Mouse (Mus musculus) MEL (cell line): ENCODE results near the gene Tubb4a. TPM values are rescaled to one million over a fixed set of nuclear protein-coding genes. Genes with fewer than 3 reads are reported as not detected.

ENCODE experiments used
- DNase-seq: peaks from one replicate; pipeline ENCODE4 v3.0.0; 2011; ENCODE audit warnings: low read depth, low spot score
- H3K27ac ChIP-seq: 2 replicates; pipeline ENCODE4 v1.5.1; 2012; ENCODE audit warnings: low read depth, mild to moderate bottlenecking, control low read depth, low read length, moderate library complexity; ENCODE audit not compliant: control insufficient read depth
- H3K27me3 ChIP-seq, 2 experiments: fragments of 150-350 bp in 1 of 2; sonication (generic) in 1 of 2; 2 replicates each; pipeline ENCODE4 v1.6.1; 2012; ENCODE audit warnings: low read length in 2 of 2, mild to moderate bottlenecking in 2 of 2, improper control_type of control experiment in 1 of 2, moderate library complexity in 1 of 2; ENCODE audit not compliant: insufficient read depth in 2 of 2, control insufficient read depth in 1 of 2
- H3K36me3 ChIP-seq, 2 experiments: 2 replicates each; pipeline ENCODE4 v1.6.1; 2012 to 2014; ENCODE audit warnings: low read length in 2 of 2, improper control_type of control experiment in 1 of 2, inconsistent platforms in 1 of 2, mild to moderate bottlenecking in 1 of 2; ENCODE audit not compliant: insufficient read depth in 2 of 2, control insufficient read depth in 1 of 2
- H3K4me1 ChIP-seq, 2 experiments: fragments of 150-350 bp in 1 of 2; sonication (generic) in 1 of 2; 2 replicates each; pipeline ENCODE4 v1.6.1; 2012; ENCODE audit warnings: low read length in 2 of 2, improper control_type of control experiment in 1 of 2, mild to moderate bottlenecking in 1 of 2; ENCODE audit not compliant: insufficient read depth in 2 of 2, control insufficient read depth in 1 of 2
- H3K4me3 ChIP-seq, 2 experiments: fragments of 150-350 bp in 1 of 2; sonication (generic) in 1 of 2; 2 replicates each; pipeline ENCODE4 v1.5.1; 2012; ENCODE audit warnings: low read depth in 2 of 2, low read length in 2 of 2, mild to moderate bottlenecking in 2 of 2, moderate library complexity in 2 of 2, control low read depth in 1 of 2, improper control_type of control experiment in 1 of 2; ENCODE audit not compliant: control insufficient read depth in 1 of 2, insufficient read depth in 1 of 2
- H3K79me2 ChIP-seq: 2 replicates; pipeline ENCODE4 v1.6.1; 2012; ENCODE audit warnings: mild to moderate bottlenecking, low read length, moderate library complexity; ENCODE audit not compliant: control insufficient read depth, poor library complexity, insufficient read depth
- H3K9ac ChIP-seq: 2 replicates; pipeline ENCODE4 v1.6.1; 2012; ENCODE audit warnings: low read depth, mild to moderate bottlenecking, control low read depth, low read length, moderate library complexity; ENCODE audit not compliant: control insufficient read depth, poor library complexity, severe bottlenecking
- H3K9me3 ChIP-seq: fragments of 150-350 bp; sonication (generic); replicated peaks from 2 replicates; pipeline ENCODE4 v1.6.1; 2012; ENCODE audit warnings: mild to moderate bottlenecking, low read length, improper control_type of control experiment, moderate library complexity; ENCODE audit not compliant: insufficient read depth
- BHLHE40 ChIP-seq: IDR thresholded peaks from 2 replicates; pipeline ENCODE4 v1.6.1; 2012; ENCODE audit warnings: low read depth, mild to moderate bottlenecking, inconsistent platforms, low read length, improper control_type of control experiment, borderline replicate concordance
- CHD2 ChIP-seq: IDR thresholded peaks from 2 replicates; pipeline ENCODE4 v1.6.1; 2011; ENCODE audit warnings: low read length, improper control_type of control experiment
- ELF1 ChIP-seq: IDR thresholded peaks from 2 replicates; pipeline ENCODE4 v1.6.1; 2014; ENCODE audit warnings: low read depth, mild to moderate bottlenecking, inconsistent platforms, low read length, improper control_type of control experiment, moderate library complexity
- EP300 ChIP-seq, 2 experiments: IDR thresholded peaks; 2 replicates each; pipeline ENCODE4 v1.6.1; 2011; ENCODE audit warnings: improper control_type of control experiment in 2 of 2, low read length in 2 of 2, low read depth in 1 of 2, mild to moderate bottlenecking in 1 of 2
- ETS1 ChIP-seq: IDR thresholded peaks from 2 replicates; pipeline ENCODE4 v1.6.1; 2012; ENCODE audit warnings: low read depth, mild to moderate bottlenecking, inconsistent platforms, low read length, improper control_type of control experiment, moderate library complexity
- GABPA ChIP-seq: IDR thresholded peaks from 2 replicates; pipeline ENCODE4 v1.6.1; 2012; ENCODE audit warnings: low read depth, mild to moderate bottlenecking, inconsistent platforms, low read length, improper control_type of control experiment, moderate library complexity
- GATA1 ChIP-seq: IDR thresholded peaks from 2 replicates; pipeline ENCODE4 v1.6.1; 2011; ENCODE audit warnings: low read depth, low read length, improper control_type of control experiment
- HCFC1 ChIP-seq: IDR thresholded peaks from 2 replicates; pipeline ENCODE4 v1.6.1; 2012; ENCODE audit warnings: low read depth, mild to moderate bottlenecking, inconsistent platforms, low read length, improper control_type of control experiment, moderate library complexity
- MAFK ChIP-seq: IDR thresholded peaks from 2 replicates; pipeline ENCODE4 v1.6.1; 2011; ENCODE audit warnings: low read depth, mild to moderate bottlenecking, low read length, improper control_type of control experiment, borderline replicate concordance
- MAX ChIP-seq: IDR thresholded peaks from 2 replicates; pipeline ENCODE4 v1.6.1; 2011; ENCODE audit warnings: low read length, improper control_type of control experiment
- MAZ ChIP-seq: IDR thresholded peaks from 2 replicates; pipeline ENCODE4 v1.6.1; 2012; ENCODE audit warnings: low read depth, mild to moderate bottlenecking, inconsistent platforms, low read length, improper control_type of control experiment
- MXI1 ChIP-seq: IDR thresholded peaks from 2 replicates; pipeline ENCODE4 v1.6.1; 2011; ENCODE audit warnings: mild to moderate bottlenecking, low read depth, low read length, improper control_type of control experiment
- MYC ChIP-seq: IDR thresholded peaks from 2 replicates; pipeline ENCODE4 v1.6.1; 2011; ENCODE audit warnings: low read depth, mild to moderate bottlenecking, low read length, improper control_type of control experiment, moderate library complexity
- NELFE ChIP-seq: IDR thresholded peaks from 2 replicates; pipeline ENCODE4 v1.6.1; 2011; ENCODE audit warnings: low read depth, low read length, improper control_type of control experiment
- POLR2A ChIP-seq, 2 experiments: IDR thresholded peaks; 2 replicates each; pipeline ENCODE4 v1.6.1; 2011 to 2012; ENCODE audit warnings: low read length in 2 of 2, mild to moderate bottlenecking in 2 of 2, control low read depth in 1 of 2, improper control_type of control experiment in 1 of 2, low read depth in 1 of 2, moderate library complexity in 1 of 2; ENCODE audit not compliant: control insufficient read depth in 1 of 2, insufficient read depth in 1 of 2, poor library complexity in 1 of 2
- POLR2AphosphoS2 ChIP-seq: IDR thresholded peaks from 2 replicates; pipeline ENCODE4 v1.6.1; 2011; ENCODE audit warnings: low read length, improper control_type of control experiment
- RAD21 ChIP-seq: IDR thresholded peaks from 2 replicates; pipeline ENCODE4 v1.6.1; 2011; ENCODE audit warnings: mild to moderate bottlenecking, low read depth, low read length, improper control_type of control experiment
- RCOR1 ChIP-seq: IDR thresholded peaks from 2 replicates; pipeline ENCODE4 v1.6.1; 2012; ENCODE audit warnings: low read depth, mild to moderate bottlenecking, inconsistent platforms, low read length, improper control_type of control experiment
- SIN3A ChIP-seq: IDR thresholded peaks from 2 replicates; pipeline ENCODE4 v1.6.1; 2012; ENCODE audit warnings: low read length, improper control_type of control experiment, inconsistent platforms
- TBP ChIP-seq: IDR thresholded peaks from 2 replicates; pipeline ENCODE4 v1.8.0; 2011; ENCODE audit warnings: low read depth, low read length, improper control_type of control experiment
- TCF12 ChIP-seq: IDR thresholded peaks from 2 replicates; pipeline ENCODE4 v1.6.1; 2014; ENCODE audit warnings: low read depth, mild to moderate bottlenecking, inconsistent platforms, low read length, improper control_type of control experiment, moderate library complexity
- USF1 ChIP-seq: IDR thresholded peaks from 2 replicates; pipeline ENCODE4 v1.6.1; 2014; ENCODE audit warnings: low read depth, mild to moderate bottlenecking, inconsistent platforms, low read length, improper control_type of control experiment, moderate library complexity
- ZKSCAN1 ChIP-seq: IDR thresholded peaks from 2 replicates; pipeline ENCODE4 v1.6.1; 2012; ENCODE audit warnings: low read depth, mild to moderate bottlenecking, inconsistent platforms, low read length, improper control_type of control experiment, moderate library complexity
- ZMIZ1 ChIP-seq: IDR thresholded peaks from 2 replicates; pipeline ENCODE4 v1.6.1; 2012; ENCODE audit warnings: low read depth, mild to moderate bottlenecking, inconsistent platforms, low read length, improper control_type of control experiment, moderate library complexity
- polyA plus RNA-seq, 2 experiments: library from polyadenylated mRNA; stranded (reverse) in 1 of 2; unstranded in 1 of 2; fragments of >175 nt in 1 of 2; fragments of >200 nt in 1 of 2; gene quantifications; 2 replicates each; pipeline versions ENCODE4 v1.2.1 to v1.2.4; 2012; ENCODE audit warnings: low replicate concordance in 2 of 2, low read depth in 1 of 2; ENCODE audit not compliant: insufficient read length in 2 of 2, insufficient read depth in 1 of 2, missing spikeins in 1 of 2
- total RNA-seq: library from RNA; depleted of rRNA; stranded (reverse); fragments of 300-350 nt; gene quantifications from 2 replicates; pipeline ENCODE4 v1.2.3, GENCODE M21; 2012

Gene Tubb4a
- total and polyA plus RNA-seq, 3 experiments: 0.35 to 6.4 TPM; not detected in 1

DNA sequence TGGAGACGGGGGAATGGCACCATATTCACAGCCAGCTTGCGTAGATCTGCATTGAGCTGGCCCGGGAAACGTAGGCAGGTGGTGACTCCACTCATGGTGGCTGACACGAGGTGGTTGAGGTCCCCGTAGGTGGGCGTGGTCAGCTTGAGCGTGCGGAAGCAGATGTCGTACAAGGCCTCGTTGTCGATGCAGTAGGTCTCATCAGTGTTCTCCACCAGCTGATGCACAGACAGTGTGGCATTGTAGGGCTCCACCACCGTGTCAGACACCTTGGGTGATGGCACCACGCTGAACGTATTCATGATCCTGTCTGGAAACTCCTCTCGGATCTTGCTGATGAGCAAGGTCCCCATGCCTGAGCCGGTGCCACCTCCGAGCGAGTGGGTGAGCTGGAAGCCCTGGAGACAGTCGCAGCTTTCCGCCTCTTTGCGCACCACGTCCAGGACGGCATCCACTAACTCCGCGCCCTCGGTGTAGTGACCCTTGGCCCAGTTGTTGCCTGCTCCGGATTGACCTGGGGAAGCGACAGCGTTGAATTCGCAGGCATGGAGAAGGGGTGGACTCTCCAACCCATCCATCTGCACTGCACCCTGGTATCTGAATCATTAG is 6.2 kb downstream of the Tubb4a start:
- TF ChIP-seq NELFE: no peak
- TF ChIP-seq RAD21: no peak
- no peak for TF ChIP-seq GABPA
- TF ChIP-seq, all 39 proteins: peak for 0
- no peak overlapping the region for H3K27ac ChIP-seq
- DNase-seq: no peak
- peaks cover 5% of the 10 kb centered on the region; the same call in 1 of the 2 replicates for H3K79me2 ChIP-seq
- peaks cover 11 to 20% of the 10 kb centered on the region in 2 experiments for H3K4me1 ChIP-seq
- no peak overlapping the region for H3K9ac ChIP-seq
- peaks cover 0 to 10% of the 10 kb centered on the region in 2 experiments; a peak in 2 of 4 replicates for H3K36me3 ChIP-seq
- no peaks in the 10 kb centered on the region for H3K9me3 ChIP-seq
- no peak overlapping the region for H3K4me3 ChIP-seq
- no peaks in the 10 kb centered on the region for H3K27me3 ChIP-seq

DNA sequence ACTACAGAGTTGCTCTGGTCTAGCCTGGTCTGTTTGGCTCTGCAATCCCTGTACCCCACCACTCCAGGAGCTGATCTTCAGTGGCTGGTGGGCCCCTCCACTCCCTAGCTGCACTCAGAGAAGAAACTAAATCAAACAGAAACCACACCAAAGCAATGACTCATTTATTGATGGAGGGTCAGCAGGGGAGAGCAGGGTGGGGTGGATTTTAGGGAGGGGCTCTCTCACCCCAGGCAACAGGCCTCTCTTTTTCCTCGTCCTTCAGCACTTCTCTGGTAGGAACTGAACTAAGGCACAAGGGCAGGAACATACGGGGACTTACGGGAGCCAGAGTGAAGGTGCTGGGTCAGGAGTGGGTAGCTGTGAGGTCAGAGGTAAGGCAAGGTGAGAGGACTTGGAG is 7.7 kb downstream of the Tubb4a start:
- H3K36me3 ChIP-seq: peaks cover 0 to 10% of the 10 kb centered on the region in 2 experiments; a peak in 2 of 4 replicates
- H3K9ac ChIP-seq: no peak overlapping the region
- H3K4me1 ChIP-seq: peaks cover 11 to 20% of the 10 kb centered on the region in 2 experiments
- H3K9me3 ChIP-seq: no peaks in the 10 kb centered on the region
- no peak overlapping the region for H3K27ac ChIP-seq
- H3K79me2 ChIP-seq: peaks cover 5% of the 10 kb centered on the region; the same call in 1 of the 2 replicates
- H3K27me3 ChIP-seq: no peaks in the 10 kb centered on the region
- no peak for DNase-seq
- no peak for TF ChIP-seq ZKSCAN1
- H3K4me3 ChIP-seq: no peak overlapping the region

DNA sequence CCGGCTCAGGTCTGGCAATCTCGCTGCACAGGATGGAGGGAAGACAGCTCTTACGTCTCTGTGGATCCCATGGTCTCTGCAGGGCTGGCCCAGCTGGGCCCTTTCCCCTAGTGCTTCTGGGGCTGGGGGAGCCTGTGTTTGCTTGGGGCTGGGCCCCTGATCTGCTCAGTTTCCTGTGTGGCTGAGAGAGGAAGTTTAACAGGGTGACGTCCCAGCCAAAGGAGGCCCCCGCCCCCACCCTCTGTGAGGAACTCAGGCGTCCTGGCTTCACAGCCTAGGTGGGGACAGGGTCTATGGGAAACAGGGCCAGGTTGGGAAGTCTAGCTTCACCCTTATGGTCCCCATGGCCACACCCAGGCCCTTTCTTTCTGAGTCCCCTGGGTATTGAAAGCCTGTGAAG is 9.2 kb downstream of the Tubb4a start, which contains the start of gene Dennd1c:
Dennd1c (minus strand) TSS at position 179 of the 400 bp plus-strand sequence.
- Histone ChIP-seq H3K27ac (peak within 1 kb of the TSS; percentile 60), H3K27me3 (no peaks in the 10 kb centered on the region), H3K9ac (peak within 1 kb of the TSS; percentile 88), H3K4me1 (peaks cover 11 to 20% of the 10 kb centered on the region in 2 experiments), H3K79me2 (peaks cover 5% of the 10 kb centered on the region; the same call in 1 of the 2 replicates), H3K36me3 (peaks cover 0 to 10% of the 10 kb centered on the region in 2 experiments; a peak in 2 of 4 replicates), H3K9me3 (no peaks in the 10 kb centered on the region), H3K4me3 (peak within 1 kb of the TSS; percentile 57 to 60)
- TF ChIP-seq ZMIZ1: peak; percentile 84; the same call in 1 of the 2 replicates
- peak; percentile 42; the same call in 1 of the 2 replicates for TF ChIP-seq POLR2AphosphoS2
- peak; percentile 68 for TF ChIP-seq SIN3A
- peak; percentile 55; the same call in 1 of the 2 replicates for TF ChIP-seq TCF12
- peak; percentile 71 for TF ChIP-seq NELFE
- TF ChIP-seq RAD21: no peak
- no peak for TF ChIP-seq MYC
- peak; percentile 42; a peak in 3 of 4 replicates for TF ChIP-seq EP300 (IDR thresholded peaks at IDR 0.05; ENCODE audit: low read depth in 1 of 2, low read length in 2 of 2)
- peak in 1 of 2 experiments; percentile 75; a peak in 2 of 4 replicates for TF ChIP-seq POLR2A (IDR thresholded peaks at IDR 0.05; ENCODE audit: control insufficient read depth in 1 of 2, insufficient read depth in 1 of 2, low read depth in 1 of 2, low read length in 2 of 2, poor library complexity in 1 of 2)
- peak; percentile 65 for TF ChIP-seq HCFC1
- no peak for TF ChIP-seq TBP
- TF ChIP-seq MXI1: peak; percentile 65; the same call in 1 of the 2 replicates
- peak; percentile 64; the same call in 1 of the 2 replicates for TF ChIP-seq ELF1
- TF ChIP-seq CHD2: peak; percentile 62; the same call in 1 of the 2 replicates
- TF ChIP-seq GABPA: 0 out of 2 replicates have a peak, but pooled peaks have one; percentile 16
- peak; percentile 34; the same call in 1 of the 2 replicates for TF ChIP-seq RCOR1
- TF ChIP-seq ETS1: peak; percentile 35; the same call in 1 of the 2 replicates
- no peak for TF ChIP-seq BHLHE40
- TF ChIP-seq MAFK: no peak
- TF ChIP-seq MAX: peak; percentile 33; the same call in 1 of the 2 replicates
- TF ChIP-seq USF1: 0 out of 2 replicates have a peak, but pooled peaks have one; percentile 18
- TF ChIP-seq GATA1: no peak
- TF ChIP-seq MAZ: peak; percentile 79; the same call in 1 of the 2 replicates
- DNase-seq: peak; percentile 83
